In the genomic region with DNA sequence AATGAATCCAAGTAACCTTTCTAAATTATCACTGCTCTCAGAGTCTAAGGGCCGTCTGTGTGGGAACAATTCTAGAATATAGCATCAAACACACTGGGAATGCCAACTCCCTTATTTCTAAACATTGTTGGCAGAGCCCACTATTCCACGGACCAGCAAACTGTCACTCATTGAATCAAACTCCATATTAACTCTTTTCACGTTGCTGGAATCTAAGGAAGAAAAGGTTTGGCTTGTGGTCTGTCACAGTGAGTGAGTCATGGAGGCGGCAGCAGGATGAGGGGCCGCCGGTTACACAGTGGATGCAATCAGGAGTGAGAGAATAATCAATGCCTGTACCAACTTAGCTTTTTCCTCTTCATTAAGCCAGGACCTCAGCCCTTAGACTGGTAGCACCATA, we compare ENCODE assay signal across 17 mouse cellular contexts. TPM values are rescaled to one million over a fixed set of nuclear protein-coding genes. Genes with fewer than 3 reads are reported as not detected.
DNase-seq lines count a peak whose midpoint lies in the region; ATAC-seq and TF ChIP-seq lines count a peak whose summit lies in the region.
"Had no signal": no experiment of that assay in that cellular context is flagged by ENCODE, and none has a peak within 500 bp of the region (broad histone marks: within the 10 kb centered on the region; RNA-seq: fewer than 3 reads in every experiment).

No protein-coding gene starts in this region.

- no peak for DNase-seq in neural tube, embryonic 10.5 days (ENCODE audit: extremely low spot score, low spot score)
- DNase-seq in forebrain, embryonic 14.5 days (ENCODE audit: low spot score): peak; percentile 65
- no peak for DNase-seq in c-Kit-positive CD71-positive TER-119-positive erythroid progenitor cells, embryonic 14.5 days (ENCODE audit: low spot score)
- DNase-seq: adrenal gland, adult 8-10 months; adrenal gland, postnatal 36 days; gastrocnemius, postnatal 25 days; heart, postnatal 4 days had no signal

- H3K27me3 ChIP-seq in hindbrain, embryonic 15.5 days: no peaks in the 10 kb centered on the region
- H3K27me3 ChIP-seq in hindbrain, embryonic 12.5 days: no peaks in the 10 kb centered on the region
- no peaks in the 10 kb centered on the region for H3K27me3 ChIP-seq in neural tube, embryonic 14.5 days (ENCODE audit: control insufficient read depth, insufficient read depth, low read length)
- no peaks in the 10 kb centered on the region for H3K27me3 ChIP-seq in forebrain, embryonic 14.5 days (replicated peaks; ENCODE audit: control insufficient read depth, insufficient read depth, low read length)
- no peaks in the 10 kb centered on the region for H3K27me3 ChIP-seq in myocyte (ENCODE audit: control insufficient read depth, insufficient read depth, insufficient read length)
- H3K27me3 ChIP-seq: embryonic facial prominence, embryonic 13.5 days; heart, embryonic 13.5 days; intestine, embryonic 15.5 days; kidney, embryonic 15.5 days had no signal

- WGBS in hindbrain, embryonic 15.5 days: 61% methylated on average over 6 of the region's 6 CpGs
- 73% methylated on average over 6 of the region's 6 CpGs for WGBS in hindbrain, embryonic 12.5 days
- WGBS in neural tube, embryonic 14.5 days: 72% methylated on average over 6 of the region's 6 CpGs
- 20% methylated on average over 6 of the region's 6 CpGs for WGBS in forebrain, embryonic 14.5 days

- H3K4me2 ChIP-seq in hindbrain, embryonic 15.5 days: no peak overlapping the region
- no peak overlapping the region for H3K4me2 ChIP-seq in hindbrain, embryonic 12.5 days (replicated peaks)
- H3K4me2 ChIP-seq in neural tube, embryonic 14.5 days (ENCODE audit: low read depth, low read length): no peak overlapping the region
- 0 out of 2 replicates have a peak overlapping the region, but pooled peaks have one; percentile 7 for H3K4me2 ChIP-seq in forebrain, embryonic 14.5 days (ENCODE audit: low read length)
- H3K4me2 ChIP-seq in myocyte (ENCODE audit: low read depth): peak overlapping the region; percentile 18
- H3K4me2 ChIP-seq: embryonic facial prominence, embryonic 13.5 days; heart, embryonic 13.5 days; intestine, embryonic 15.5 days; kidney, embryonic 15.5 days had no signal

- H3K4me3 ChIP-seq in hindbrain, embryonic 15.5 days: no peak overlapping the region
- no peak overlapping the region for H3K4me3 ChIP-seq in hindbrain, embryonic 12.5 days
- no peak overlapping the region for H3K4me3 ChIP-seq in neural tube, embryonic 14.5 days (ENCODE audit: low read depth, low read length)
- no peak overlapping the region for H3K4me3 ChIP-seq in forebrain, embryonic 14.5 days (ENCODE audit: low read depth, low read length)
- no peak overlapping the region for H3K4me3 ChIP-seq in myocyte
- H3K4me3 ChIP-seq: embryonic facial prominence, embryonic 13.5 days; heart, embryonic 13.5 days; intestine, embryonic 15.5 days; kidney, embryonic 15.5 days had no signal

- TF ChIP-seq POLR2A in myocyte (IDR thresholded peaks at IDR 0.05; ENCODE audit: insufficient read length, low read depth): no peak

- H3K36me3 ChIP-seq in hindbrain, embryonic 15.5 days: no peaks in the 10 kb centered on the region
- no peaks in the 10 kb centered on the region for H3K36me3 ChIP-seq in hindbrain, embryonic 12.5 days
- H3K36me3 ChIP-seq in neural tube, embryonic 14.5 days (ENCODE audit: control insufficient read depth, insufficient read depth, low read length): no peaks in the 10 kb centered on the region
- no peaks in the 10 kb centered on the region for H3K36me3 ChIP-seq in forebrain, embryonic 14.5 days (ENCODE audit: control insufficient read depth, insufficient read depth, low read length)
- no peaks in the 10 kb centered on the region for H3K36me3 ChIP-seq in myocyte (ENCODE audit: control insufficient read depth, insufficient read depth)
- H3K36me3 ChIP-seq: embryonic facial prominence, embryonic 13.5 days; heart, embryonic 13.5 days; intestine, embryonic 15.5 days; kidney, embryonic 15.5 days had no signal

- H3K79me2 ChIP-seq in myocyte (ENCODE audit: control insufficient read depth, insufficient read depth): no peaks in the 10 kb centered on the region

- H3K9me3 ChIP-seq in hindbrain, embryonic 15.5 days: no peaks in the 10 kb centered on the region
- no peaks in the 10 kb centered on the region for H3K9me3 ChIP-seq in hindbrain, embryonic 12.5 days (replicated peaks)
- H3K9me3 ChIP-seq in neural tube, embryonic 14.5 days (ENCODE audit: control insufficient read depth, low read length): no peaks in the 10 kb centered on the region
- H3K9me3 ChIP-seq in forebrain, embryonic 14.5 days (replicated peaks; ENCODE audit: control insufficient read depth, low read length): no peaks in the 10 kb centered on the region
- H3K9me3 ChIP-seq: embryonic facial prominence, embryonic 13.5 days; heart, embryonic 13.5 days; intestine, embryonic 15.5 days; kidney, embryonic 15.5 days had no signal

- no peak overlapping the region for H3ac ChIP-seq in myocyte (ENCODE audit: control insufficient read depth, insufficient read length)

- ATAC-seq in hindbrain, embryonic 15.5 days (ENCODE audit: low FRiP score, low read depth): no peak
- ATAC-seq in hindbrain, embryonic 12.5 days (ENCODE audit: low FRiP score): no peak
- ATAC-seq in neural tube, embryonic 14.5 days (ENCODE audit: low read depth): 0 out of 2 replicates have a peak, but pooled peaks have one; percentile 28
- ATAC-seq in forebrain, embryonic 14.5 days: peak; percentile 88
- no peak for ATAC-seq in erythroid progenitor cell, adult 5-6 weeks (replicated peaks; ENCODE audit: low FRiP score, poor library complexity, severe bottlenecking)
- ATAC-seq: intestine, embryonic 15.5 days had no signal

- H3K9ac ChIP-seq in hindbrain, embryonic 15.5 days: no peak overlapping the region
- no peak overlapping the region for H3K9ac ChIP-seq in hindbrain, embryonic 12.5 days
- H3K9ac ChIP-seq in neural tube, embryonic 14.5 days (replicated peaks; ENCODE audit: low read depth, low read length): no peak overlapping the region
- H3K9ac ChIP-seq in forebrain, embryonic 14.5 days (ENCODE audit: low read length): no peak overlapping the region
- H3K9ac ChIP-seq: embryonic facial prominence, embryonic 13.5 days; heart, embryonic 13.5 days; intestine, embryonic 15.5 days; kidney, embryonic 15.5 days had no signal

- peak overlapping the region; percentile 57 for H3K27ac ChIP-seq in hindbrain, embryonic 15.5 days (replicated peaks)
- no peak overlapping the region for H3K27ac ChIP-seq in hindbrain, embryonic 12.5 days
- H3K27ac ChIP-seq in neural tube, embryonic 14.5 days (ENCODE audit: low read depth, low read length): no peak overlapping the region
- no peak overlapping the region for H3K27ac ChIP-seq in forebrain, embryonic 14.5 days (ENCODE audit: low read depth, low read length)
- H3K27ac ChIP-seq: embryonic facial prominence, embryonic 13.5 days; heart, embryonic 13.5 days; intestine, embryonic 15.5 days; kidney, embryonic 15.5 days had no signal

- H3K4me1 ChIP-seq in hindbrain, embryonic 15.5 days (replicated peaks): no peaks in the 10 kb centered on the region
- H3K4me1 ChIP-seq in hindbrain, embryonic 12.5 days: no peaks in the 10 kb centered on the region
- no peaks in the 10 kb centered on the region for H3K4me1 ChIP-seq in neural tube, embryonic 14.5 days (ENCODE audit: control insufficient read depth, insufficient read depth, low read length)
- peaks cover 6% of the 10 kb centered on the region; the same call in 1 of the 2 replicates for H3K4me1 ChIP-seq in forebrain, embryonic 14.5 days (ENCODE audit: control insufficient read depth, insufficient read depth, low read length)
- H3K4me1 ChIP-seq: kidney, embryonic 15.5 days had no signal

TF ChIP-seq in myocyte, 11 proteins besides CTCF, POLR2A, EP300 and RAD21:
- TF ChIP-seq POLR2AphosphoS2 (IDR thresholded peaks at IDR 0.05; ENCODE audit: insufficient read length, low read depth): no peak
- no peak for TF ChIP-seq TCF12 (IDR thresholded peaks at IDR 0.05; ENCODE audit: insufficient read depth, poor library complexity, severe bottlenecking)
- no peak for TF ChIP-seq SRF (IDR thresholded peaks at IDR 0.05; ENCODE audit: control insufficient read depth, insufficient read length, low read depth)
- TF ChIP-seq MYOG (IDR thresholded peaks at IDR 0.05; ENCODE audit: control insufficient read depth in 1 of 3, insufficient read depth in 1 of 3, insufficient read length in 2 of 3, low read depth in 2 of 3): no peak
- TF ChIP-seq MAX (IDR thresholded peaks at IDR 0.05; ENCODE audit: low read depth): no peak
- TF ChIP-seq REST (IDR thresholded peaks at IDR 0.05; ENCODE audit: insufficient read depth, insufficient read length): no peak
- TF ChIP-seq E2F4 (IDR thresholded peaks at IDR 0.05; ENCODE audit: insufficient read depth): no peak
- no peak for TF ChIP-seq TCF3 (IDR thresholded peaks at IDR 0.05; ENCODE audit: insufficient read length, low read depth)
- no peak for TF ChIP-seq CEBPB (IDR thresholded peaks at IDR 0.05; ENCODE audit: insufficient read depth, poor library complexity, severe bottlenecking)
- no peak for TF ChIP-seq MYOD1 (IDR thresholded peaks at IDR 0.05; ENCODE audit: control insufficient read depth in 1 of 3, insufficient read length in 2 of 3, low read depth in 2 of 3)
- TF ChIP-seq USF1 (IDR thresholded peaks at IDR 0.05; ENCODE audit: low read depth): no peak
TF ChIP-seq in myocyte: peak in this region for 0.

RNA-seq across cellular contexts. Expression of gene Rnf152, which starts 54.3 kb away (rescaled TPM):
- polyA plus RNA-seq in hindbrain, embryonic 15.5 days (2015; fragmentation: Nextera tagmentation; extraction: Ambion mirVana): 22.6 and 23.3 TPM in 2 replicates
- 5.4 and 5.5 TPM in 2 replicates for polyA plus RNA-seq in hindbrain, embryonic 12.5 days (2016; fragmentation: Nextera tagmentation; extraction: Ambion mirVana)
- 31.0 and 37.1 TPM in 2 replicates for polyA plus RNA-seq in neural tube, embryonic 14.5 days (2014; fragmentation: Nextera tagmentation; extraction: Ambion mirVana)
- polyA plus RNA-seq in forebrain, embryonic 14.5 days (2014; fragmentation: Nextera tagmentation; extraction: Ambion mirVana): 4.9 and 7.4 TPM in 2 replicates
- polyA plus RNA-seq in myocyte (2012; fragmentation: generic; extraction: Trizol): 0.01 TPM
- not detected in 2 replicates for total RNA-seq in erythroid progenitor cell, adult 5-6 weeks (2015; ENCODE audit: low replicate concordance)
- not detected in 2 replicates for total RNA-seq in erythroid progenitor cell, adult 5-6 weeks (2017; ENCODE audit: low replicate concordance)
- total RNA-seq: granulocyte monocyte progenitor cell, adult 5-6 weeks had no signal

Comparison
In these comparisons a context has a peak if more than half of its experiments do, and no peak if none do; other contexts are left out.
1. ATAC-seq: peak in neural tube, embryonic 14.5 days (single experiment) and forebrain, embryonic 14.5 days (single experiment); none in hindbrain, embryonic 15.5 days (single experiment), hindbrain, embryonic 12.5 days (single experiment) and erythroid progenitor cell, adult 5-6 weeks (single experiment).
2. H3K4me2 ChIP-seq: peak in forebrain, embryonic 14.5 days (single experiment) and myocyte (single experiment); none in hindbrain, embryonic 15.5 days (single experiment), hindbrain, embryonic 12.5 days (single experiment) and neural tube, embryonic 14.5 days (single experiment).